In the genomic region with DNA sequence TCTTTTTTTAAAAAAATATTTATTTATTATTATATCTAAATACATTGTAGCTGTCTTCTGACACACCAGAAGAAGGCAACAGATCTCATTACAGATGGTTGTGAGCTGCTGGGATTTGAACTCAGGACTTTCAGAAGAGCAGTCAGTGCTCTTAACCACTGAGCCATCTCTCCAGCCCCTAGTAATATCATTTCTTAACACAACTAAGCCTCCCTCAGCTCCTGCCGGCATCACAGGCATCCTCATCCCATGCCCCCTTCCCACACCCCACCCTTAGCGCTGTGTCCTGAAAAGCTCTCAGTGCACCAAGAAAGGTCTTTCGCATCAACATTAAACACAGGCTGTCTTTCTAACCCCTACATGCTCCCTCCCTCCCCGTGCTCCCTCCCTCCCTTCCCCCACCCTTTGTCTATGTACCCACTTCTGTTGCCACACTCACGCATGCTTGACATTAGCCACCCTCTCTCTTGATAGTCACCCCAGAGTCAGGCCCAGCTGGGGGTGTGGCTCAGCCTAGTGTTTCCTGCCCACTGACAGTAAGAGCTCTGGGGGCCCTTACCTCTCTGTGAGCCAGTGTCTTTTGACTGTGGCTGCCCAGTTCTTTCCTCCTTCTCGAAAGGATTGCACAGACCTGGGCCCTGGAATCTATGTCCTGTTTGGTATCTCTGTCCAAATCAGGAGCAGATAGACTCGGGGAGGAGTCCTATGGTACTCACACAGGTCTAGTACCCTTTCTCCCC, we compare ENCODE assay signal across 23 mouse cellular contexts. TPM values are rescaled to one million over a fixed set of nuclear protein-coding genes. Genes with fewer than 3 reads are reported as not detected.
DNase-seq lines count a peak whose midpoint lies in the region; ATAC-seq and TF ChIP-seq lines count a peak whose summit lies in the region.
"Had no signal": no experiment of that assay in that cellular context is flagged by ENCODE, and none has a peak within 500 bp of the region (broad histone marks: within the 10 kb centered on the region; RNA-seq: fewer than 3 reads in every experiment).

No protein-coding gene starts in this region.

- H3K36me3 ChIP-seq in midbrain, embryonic 10.5 days = no peaks in the 10 kb centered on the region
- H3K36me3 ChIP-seq in midbrain, embryonic 15.5 days (replicated peaks) = no peaks in the 10 kb centered on the region
- H3K36me3 ChIP-seq in MEL (ENCODE audit: control insufficient read depth in 1 of 2, insufficient read depth in 2 of 2, low read length in 2 of 2) = no peaks in the 10 kb centered on the region
- H3K36me3 ChIP-seq: embryonic facial prominence, embryonic 10.5 days; embryonic facial prominence, embryonic 13.5 days; forebrain, embryonic 12.5 days; forebrain, embryonic 15.5 days; hindbrain, embryonic 12.5 days; intestine, embryonic 15.5 days had no signal

- H3K4me3 ChIP-seq in midbrain, embryonic 10.5 days = no peak overlapping the region
- H3K4me3 ChIP-seq in midbrain, embryonic 15.5 days = no peak overlapping the region
- no peak overlapping the region for H3K4me3 ChIP-seq in MEL (ENCODE audit: control insufficient read depth in 1 of 2, insufficient read depth in 1 of 2, low read depth in 2 of 2, low read length in 2 of 2)
- no peak overlapping the region for H3K4me3 ChIP-seq in olfactory bulb, adult 2 months (ENCODE audit: insufficient read depth, low read depth, low read length)
- H3K4me3 ChIP-seq: embryonic facial prominence, embryonic 10.5 days; embryonic facial prominence, embryonic 13.5 days; erythroblast, embryonic 14.5 days; forebrain, embryonic 12.5 days; forebrain, embryonic 15.5 days; hindbrain, embryonic 12.5 days; intestine, embryonic 15.5 days had no signal

- peak; percentile 39 for DNase-seq in cerebellum, adult 9-11 months
- no peak for DNase-seq in cerebellum, adult 11 months
- DNase-seq in midbrain, embryonic 10.5 days (ENCODE audit: low spot score) = no peak
- DNase-seq in MEL (ENCODE audit: low read depth, low spot score) = no peak
- DNase-seq: adrenal gland, adult 8-10 months; adrenal gland, postnatal 25 days; cerebellum, adult 2 months; cerebellum, postnatal 36 days; embryo, embryonic 11 days; gastrocnemius, postnatal 14 days had no signal

- no peak overlapping the region for H3K4me2 ChIP-seq in midbrain, embryonic 15.5 days
- H3K4me2 ChIP-seq: embryonic facial prominence, embryonic 13.5 days; forebrain, embryonic 12.5 days; forebrain, embryonic 15.5 days; heart, embryonic 11.5 days; hindbrain, embryonic 12.5 days; intestine, embryonic 15.5 days had no signal

- no peak for ATAC-seq in midbrain, embryonic 15.5 days (replicated peaks)
- ATAC-seq: activated CD4-positive, CD25-positive, alpha-beta regulatory T cell, adult 4 months; CD4-positive, CD25-positive, alpha-beta regulatory T cell, adult 4 months; forebrain, embryonic 15.5 days; hindbrain, embryonic 16.5 days; intestine, embryonic 15.5 days had no signal

- no peaks in the 10 kb centered on the region for H3K9me3 ChIP-seq in midbrain, embryonic 10.5 days (replicated peaks)
- H3K9me3 ChIP-seq in midbrain, embryonic 15.5 days = no peaks in the 10 kb centered on the region
- no peaks in the 10 kb centered on the region for H3K9me3 ChIP-seq in MEL (replicated peaks; ENCODE audit: insufficient read depth, low read length)
- H3K9me3 ChIP-seq: embryonic facial prominence, embryonic 10.5 days; embryonic facial prominence, embryonic 13.5 days; forebrain, embryonic 12.5 days; forebrain, embryonic 15.5 days; hindbrain, embryonic 12.5 days; intestine, embryonic 15.5 days had no signal

- no peaks in the 10 kb centered on the region for H3K79me2 ChIP-seq in MEL (ENCODE audit: control insufficient read depth, insufficient read depth, low read length, poor library complexity)

- no peak for TF ChIP-seq RAD21 in MEL (IDR thresholded peaks at IDR 0.05; ENCODE audit: low read depth, low read length)

- peak overlapping the region; percentile 23; the same call in 1 of the 2 replicates for H3K27ac ChIP-seq in midbrain, embryonic 10.5 days (replicated peaks)
- no peak overlapping the region for H3K27ac ChIP-seq in midbrain, embryonic 15.5 days
- no peak overlapping the region for H3K27ac ChIP-seq in MEL (ENCODE audit: control insufficient read depth, low read depth, low read length)
- H3K27ac ChIP-seq in olfactory bulb, adult 2 months (ENCODE audit: insufficient read depth, low read depth, low read length) = peak overlapping the region; percentile 92
- H3K27ac ChIP-seq: embryonic facial prominence, embryonic 13.5 days; forebrain, embryonic 12.5 days; forebrain, embryonic 15.5 days; hindbrain, embryonic 12.5 days; intestine, embryonic 15.5 days had no signal

- H3K27me3 ChIP-seq in midbrain, embryonic 10.5 days (ENCODE audit: low read depth, poor library complexity, severe bottlenecking) = peaks cover 29% of the 10 kb centered on the region
- peaks cover 6% of the 10 kb centered on the region; the same call in 1 of the 2 replicates for H3K27me3 ChIP-seq in midbrain, embryonic 15.5 days (replicated peaks)
- H3K27me3 ChIP-seq in MEL (ENCODE audit: control insufficient read depth in 1 of 2, insufficient read depth in 2 of 2, low read length in 2 of 2) = no peaks in the 10 kb centered on the region

- TF ChIP-seq CTCF in MEL (IDR thresholded peaks at IDR 0.05 in 2 of 3, conservative IDR thresholded peaks at IDR 0.05 in 1 of 3; ENCODE audit: control insufficient read depth in 1 of 3, insufficient read depth in 1 of 3, low read depth in 2 of 3, low read length in 3 of 3, poor library complexity in 1 of 3, severe bottlenecking in 1 of 3) = no peak
- no peak for TF ChIP-seq CTCF in olfactory bulb, adult 2 months (IDR thresholded peaks at IDR 0.05; ENCODE audit: insufficient read depth, low read depth, low read length)

- 74% methylated on average over 7 of the region's 7 CpGs for WGBS in midbrain, embryonic 10.5 days
- WGBS in midbrain, embryonic 15.5 days = 58% methylated on average over 7 of the region's 7 CpGs
- WGBS in olfactory bulb, adult 2 months = 46% methylated on average over 7 of the region's 7 CpGs

- no peak for TF ChIP-seq EP300 in MEL (IDR thresholded peaks at IDR 0.05; ENCODE audit: low read depth in 1 of 2, low read length in 2 of 2)

- no peak overlapping the region for H3K9ac ChIP-seq in midbrain, embryonic 15.5 days
- H3K9ac ChIP-seq in MEL (ENCODE audit: control insufficient read depth, low read depth, low read length, poor library complexity, severe bottlenecking) = no peak overlapping the region
- H3K9ac ChIP-seq: embryonic facial prominence, embryonic 13.5 days; forebrain, embryonic 12.5 days; forebrain, embryonic 15.5 days; hindbrain, embryonic 12.5 days; intestine, embryonic 15.5 days had no signal

- TF ChIP-seq POLR2A in MEL (IDR thresholded peaks at IDR 0.05; ENCODE audit: control insufficient read depth in 1 of 2, insufficient read depth in 1 of 2, low read depth in 1 of 2, low read length in 2 of 2, poor library complexity in 1 of 2) = no peak
- no peak for TF ChIP-seq POLR2A in olfactory bulb, adult 2 months (IDR thresholded peaks at IDR 0.05; ENCODE audit: insufficient read depth, low read depth, low read length)

- peaks cover 24% of the 10 kb centered on the region for H3K4me1 ChIP-seq in midbrain, embryonic 10.5 days
- peaks cover 14% of the 10 kb centered on the region for H3K4me1 ChIP-seq in midbrain, embryonic 15.5 days
- no peaks in the 10 kb centered on the region; a peak in 1 of 4 replicates for H3K4me1 ChIP-seq in MEL (ENCODE audit: control insufficient read depth in 1 of 2, insufficient read depth in 2 of 2, low read length in 2 of 2)
- H3K4me1 ChIP-seq in olfactory bulb, adult 2 months (ENCODE audit: control insufficient read depth, insufficient read depth, low read length) = peaks cover 14% of the 10 kb centered on the region
- H3K4me1 ChIP-seq: intestine, embryonic 15.5 days had no signal

TF ChIP-seq in MEL, 35 proteins besides CTCF, POLR2A, EP300 and RAD21:
- TF ChIP-seq JUND (IDR thresholded peaks at IDR 0.05; ENCODE audit: low read depth, low read length) = no peak
- TF ChIP-seq TAL1 (IDR thresholded peaks at IDR 0.05; ENCODE audit: low read length) = no peak
- peak; percentile 90 for TF ChIP-seq TBP (IDR thresholded peaks at IDR 0.05; ENCODE audit: low read depth, low read length)
- no peak for TF ChIP-seq ZC3H11A (IDR thresholded peaks at IDR 0.05; ENCODE audit: low read depth, low read length)

RNA-seq across cellular contexts. Expression of gene Stxbp1, which starts 8.2 kb away (rescaled TPM):
- polyA plus RNA-seq in midbrain, embryonic 10.5 days (2016; fragmentation: Nextera tagmentation; extraction: Ambion mirVana) = 31.4 and 45.6 TPM in 2 replicates
- 324 and 330 TPM in 2 replicates for polyA plus RNA-seq in midbrain, embryonic 15.5 days (2015; fragmentation: Nextera tagmentation; extraction: Ambion mirVana)
- total RNA-seq in MEL (2012; rRNA removed) = 7.1 and 8.2 TPM in 2 replicates
- 10 to 100 TPM in 1 of 2 experiments, not detected in 1; 33.2 TPM for polyA plus RNA-seq in MEL (2012; ENCODE audit: insufficient read depth in 1 of 2, insufficient read length in 2 of 2, low read depth in 1 of 2, low replicate concordance in 2 of 2, missing spikeins in 1 of 2)
- polyA plus RNA-seq in olfactory bulb, adult 2 months (2012; ENCODE audit: insufficient read depth, insufficient read length, low replicate concordance, missing spikeins) = 182 and 623 TPM in 2 replicates

RNA-seq across cellular contexts. Expression of gene Fam129b, which starts 20.7 kb away (rescaled TPM):
- 23.5 and 25.5 TPM in 2 replicates for polyA plus RNA-seq in midbrain, embryonic 10.5 days (2016; fragmentation: Nextera tagmentation; extraction: Ambion mirVana)
- polyA plus RNA-seq in midbrain, embryonic 15.5 days (2015; fragmentation: Nextera tagmentation; extraction: Ambion mirVana) = 29.7 and 31.3 TPM in 2 replicates
- total RNA-seq in MEL (2012; rRNA removed) = 11.5 and 17.5 TPM in 2 replicates
- polyA plus RNA-seq in MEL (2012; ENCODE audit: insufficient read depth in 1 of 2, insufficient read length in 2 of 2, low read depth in 1 of 2, low replicate concordance in 2 of 2, missing spikeins in 1 of 2) = 10 to 100 TPM in 1 of 2 experiments, not detected in 1; 20.0 TPM
- polyA plus RNA-seq in olfactory bulb, adult 2 months (2012; ENCODE audit: insufficient read depth, insufficient read length, low replicate concordance, missing spikeins) = not detected in 2 replicates

Comparison
In these comparisons a context has a peak if more than half of its experiments do, and no peak if none do; other contexts are left out.
1. H3K27ac ChIP-seq: peak in midbrain, embryonic 10.5 days (single experiment) and olfactory bulb, adult 2 months (single experiment); none in midbrain, embryonic 15.5 days (single experiment) and MEL (single experiment).